In genomic region chr15:80306146-80306545, GRCm38 (mm10) we compare ENCODE assay signal across 15 mouse cellular contexts. TPM values are rescaled to one million over a fixed set of nuclear protein-coding genes. Genes with fewer than 3 reads are reported as not detected.
"Had no signal": no experiment of that assay in that cellular context is flagged by ENCODE, and none has a peak within 500 bp of the region (broad histone marks: within the 10 kb centered on the region; RNA-seq: fewer than 3 reads in every experiment).

No protein-coding gene starts in this region.

- H3K4me1 ChIP-seq: liver, embryonic 15.5 days; midbrain, embryonic 12.5 days; neural tube, embryonic 13.5 days had no signal

- H3K36me3 ChIP-seq: limb, embryonic 10.5 days; liver, embryonic 15.5 days; midbrain, embryonic 12.5 days; neural tube, embryonic 13.5 days had no signal

- H3K27me3 ChIP-seq: liver, embryonic 15.5 days; neural tube, embryonic 13.5 days had no signal

- H3K4me2 ChIP-seq: liver, embryonic 11.5 days; liver, embryonic 15.5 days; midbrain, embryonic 12.5 days; neural tube, embryonic 13.5 days had no signal

- H3K4me3 ChIP-seq: limb, embryonic 10.5 days; liver, embryonic 15.5 days; midbrain, embryonic 12.5 days; neural tube, embryonic 13.5 days had no signal

- DNase-seq: kidney, postnatal 10 days; lung, adult 2 months; lung, postnatal 14 days; retina, postnatal 1 day; right cerebral cortex, postnatal 4 days; spleen, adult 18-20 months; thymus, postnatal 4 days had no signal

- H3K9me3 ChIP-seq: limb, embryonic 10.5 days; liver, embryonic 15.5 days; midbrain, embryonic 12.5 days; neural tube, embryonic 13.5 days had no signal

- ATAC-seq: midbrain, embryonic 16.5 days had no signal

- H3K9ac ChIP-seq: liver, embryonic 15.5 days; midbrain, embryonic 12.5 days; neural tube, embryonic 13.5 days had no signal

- H3K27ac ChIP-seq: liver, embryonic 15.5 days; macrophage; midbrain, embryonic 12.5 days; neural tube, embryonic 13.5 days had no signal

RNA-seq across cellular contexts. Expression of gene Cacna1i, which starts 19.1 kb away (rescaled TPM):
- polyA plus RNA-seq: macrophage; stomach, embryonic 16.5 days had no signal
